Mouse (Mus musculus): ENCODE results near the gene Tceanc2. TPM values are rescaled to one million over a fixed set of nuclear protein-coding genes. Genes with fewer than 3 reads are reported as not detected.

Tceanc2 gene
- 19.0 TPM for polyA plus RNA-seq (2017; shearing (Covaris generic))

DNA sequence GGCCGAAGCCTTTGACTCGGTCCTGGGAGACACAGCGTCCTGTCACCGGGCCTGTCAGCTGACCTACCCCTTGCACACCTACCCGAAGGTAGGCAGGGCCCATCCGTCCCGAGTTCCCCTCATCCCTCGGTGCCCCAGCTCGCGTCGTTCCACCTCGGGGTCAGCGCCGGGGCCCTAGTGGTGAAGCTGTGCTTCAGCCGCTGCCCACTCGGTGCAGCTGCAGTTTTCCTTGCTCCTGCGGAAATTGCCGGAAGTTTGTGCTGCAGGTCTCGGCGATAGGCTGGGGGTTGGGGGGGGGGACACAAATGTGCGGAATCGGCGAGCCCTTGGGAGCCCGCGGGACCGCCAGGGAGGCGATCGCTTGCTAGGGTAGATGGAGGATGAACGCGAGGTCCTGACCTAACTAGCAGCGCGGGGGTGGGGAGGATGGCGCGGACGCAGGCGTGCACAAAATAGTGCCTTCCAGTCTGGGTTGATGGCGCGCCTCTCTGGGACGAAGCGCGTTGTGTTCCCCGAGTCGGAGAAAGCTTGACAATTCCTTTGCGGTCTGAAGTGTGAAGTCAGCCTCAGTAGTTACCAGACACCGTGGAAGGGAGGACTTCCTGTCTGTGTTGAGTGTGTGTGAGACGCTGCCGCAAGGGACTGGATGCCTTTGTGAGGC, at the start of gene Tceanc2:
Gene Tceanc2 (minus strand): TSS at position 287 of the 661 bp plus-strand sequence.

DNA sequence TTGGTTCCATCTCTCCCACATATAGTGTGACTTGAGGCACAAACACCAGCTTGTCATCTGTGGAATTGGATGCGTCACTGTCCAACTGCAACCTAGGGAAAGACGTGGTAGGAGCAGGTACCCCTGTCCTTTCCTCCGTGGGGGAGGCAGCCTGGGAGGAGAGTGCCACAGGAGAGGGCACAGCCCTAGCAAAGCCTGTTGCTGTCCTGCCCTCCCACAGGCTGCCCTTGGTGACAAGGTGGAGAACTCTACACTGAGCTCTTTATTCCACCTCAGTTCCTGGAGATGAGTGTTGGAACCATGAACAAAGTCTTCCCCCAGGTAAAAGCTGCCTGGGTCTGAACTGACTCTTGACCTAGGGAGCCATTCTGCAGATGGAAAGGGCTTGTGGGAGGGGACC, 30.0 kb upstream of the Tceanc2 start, which contains the start of gene Ldlrad1:
Gene Ldlrad1 (plus strand): TSS at position 301 of the 400 bp plus-strand sequence.

DNA sequence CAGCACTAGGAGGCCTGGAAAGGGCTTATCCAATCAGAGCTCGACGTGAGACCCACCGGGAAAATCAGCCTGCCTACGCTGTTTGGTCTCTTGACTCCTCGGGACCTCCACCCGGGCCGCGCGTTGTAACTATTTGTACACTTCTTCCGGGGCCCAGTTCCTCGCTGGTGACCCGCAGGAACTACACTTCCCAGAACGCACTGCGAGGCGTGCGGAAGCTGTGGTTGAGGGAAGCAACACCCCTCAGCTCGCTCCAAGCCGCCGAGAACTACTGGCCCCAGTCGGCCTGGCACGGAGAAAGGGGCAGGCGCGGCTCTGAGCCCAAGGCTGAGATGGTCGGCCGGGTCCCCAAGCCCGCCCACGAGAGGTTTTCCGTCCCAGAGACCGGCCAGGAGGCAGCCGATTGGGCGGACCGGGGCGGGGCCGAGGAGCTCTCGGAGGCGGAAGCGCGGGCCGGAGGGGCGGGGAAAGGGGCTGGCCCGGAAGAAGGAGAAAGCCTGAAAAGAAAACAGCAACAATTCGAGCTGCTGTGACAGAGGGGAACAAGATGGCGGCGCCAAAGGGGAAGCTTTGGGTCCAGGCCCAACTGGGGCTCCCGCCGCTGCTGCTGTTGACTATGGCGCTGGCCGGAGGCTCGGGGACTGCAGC, 610 bp downstream of the Tceanc2 start, which contains the start of gene Tmem59:
Gene Tmem59 (plus strand): TSS at position 218 of the 648 bp plus-strand sequence.

DNA sequence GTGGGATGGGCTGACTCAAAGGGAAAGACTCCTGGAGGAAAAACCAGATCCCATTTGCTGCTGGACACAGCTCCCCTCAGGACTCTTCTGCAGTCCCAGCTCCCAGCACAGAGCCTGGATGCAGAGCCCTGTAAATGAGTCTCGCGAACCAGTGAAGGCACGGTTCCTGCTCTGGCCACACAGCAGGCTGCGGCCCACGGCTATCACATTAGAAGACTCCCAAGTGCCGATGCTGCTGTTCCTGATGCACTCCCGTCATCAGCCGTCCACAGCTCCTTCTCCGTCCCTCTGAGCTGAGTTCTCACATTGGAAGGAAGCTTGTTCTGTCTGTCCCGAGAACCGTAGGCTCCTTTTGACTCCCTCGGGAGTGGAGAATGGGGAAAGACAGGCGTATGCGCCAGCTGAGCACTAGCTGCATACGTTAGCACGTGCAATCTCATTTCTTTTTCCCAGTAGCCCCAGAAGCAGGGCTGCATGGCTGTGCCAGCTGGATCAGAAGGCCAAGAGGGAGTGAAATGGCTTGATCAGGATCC, 82.0 kb downstream of the Tceanc2 start, which contains the start of gene Cdcp2:
Gene Cdcp2 (plus strand): TSS at position 51 of the 533 bp plus-strand sequence.

Other genes starting within 250 kb of the Tceanc2 start
- 72.2 TPM for gene Mrpl37, start 112.2 kb downstream of the Tceanc2 start, polyA plus RNA-seq (2017; shearing (Covaris generic))
- 5.8 TPM for gene Cyb5rl, start 112.1 kb downstream of the Tceanc2 start, polyA plus RNA-seq (2017; shearing (Covaris generic))
- gene Cdcp2, start 82.2 kb downstream of the Tceanc2 start, polyA plus RNA-seq (2017; shearing (Covaris generic)): not detected
- 447 TPM for gene Tmem59, start 717 bp downstream of the Tceanc2 start, polyA plus RNA-seq (2017; shearing (Covaris generic))
- gene Ldlrad1, start 30.1 kb upstream of the Tceanc2 start, polyA plus RNA-seq (2017; shearing (Covaris generic)): 0.26 TPM
- 31.7 TPM for gene Lrrc42, start 74.4 kb upstream of the Tceanc2 start, polyA plus RNA-seq (2017; shearing (Covaris generic))
- gene Hspb11, start 74.5 kb upstream of the Tceanc2 start, polyA plus RNA-seq (2017; shearing (Covaris generic)): 28.2 TPM
- not detected for gene Dio1, start 128.1 kb upstream of the Tceanc2 start, polyA plus RNA-seq (2017; shearing (Covaris generic))
- 119 TPM for gene Yipf1, start 135.2 kb upstream of the Tceanc2 start, polyA plus RNA-seq (2017; shearing (Covaris generic))
- gene Ndc1, start 188.7 kb upstream of the Tceanc2 start, polyA plus RNA-seq (2017; shearing (Covaris generic)): 8.7 TPM